Mouse (Mus musculus): Measurements from ENCODE around the gene Kcna7.
"Not testable (repeated sequence)": the region's sequence is repeated elsewhere in the genome, so short reads cannot be mapped to it uniquely, and the experiment has no call there.

Kcna7 gene

GRCm38 (mm10) chr7:45395129-45395541 lies 10.3 kb upstream of the Kcna7 start:
- in situ Hi-C loops (cut with MboI, MseI): no loop called here

DNA sequence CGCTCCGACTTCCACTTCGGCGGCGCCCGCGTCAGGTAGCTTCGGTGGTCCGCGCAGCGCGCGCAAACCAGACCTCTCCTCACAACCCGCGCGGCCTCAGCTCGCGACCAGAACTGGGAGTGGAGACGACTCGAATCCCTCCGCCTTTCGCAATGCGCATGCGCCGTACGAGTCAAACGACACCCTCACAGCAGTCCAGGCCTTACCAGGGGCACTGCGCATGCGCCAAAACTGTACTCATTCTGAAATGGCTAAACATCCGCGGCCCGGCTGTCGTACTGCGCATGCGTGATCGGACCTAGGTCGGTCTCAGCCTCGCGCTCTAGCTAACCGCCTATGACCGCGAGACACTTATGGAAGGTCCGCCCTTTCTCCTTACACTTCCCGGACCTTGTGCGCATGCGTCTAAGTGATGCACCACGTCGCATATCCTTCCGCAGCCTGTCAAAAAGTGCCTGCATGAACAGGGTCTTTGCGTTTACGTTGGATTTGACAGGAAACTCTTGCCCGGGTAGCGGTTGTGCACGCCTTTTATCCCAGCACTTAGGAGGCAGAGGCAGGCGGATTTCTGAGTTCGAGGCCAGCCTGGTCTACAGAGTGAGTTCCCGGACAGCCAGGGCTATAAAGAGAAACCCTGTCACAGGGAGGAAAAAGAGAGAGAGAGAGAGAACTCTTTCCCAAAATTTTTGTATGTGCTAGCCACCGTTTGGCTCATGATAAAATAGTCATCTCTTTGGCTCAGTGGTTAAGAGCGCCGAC lies 9.7 kb upstream of the Kcna7 start, which contains the start of gene Snrnp70:
Gene Snrnp70 (minus strand): TSS at position 165 of the 759 bp plus-strand sequence.
- in situ Hi-C loops (cut with MboI, MseI): no loop called here

- in situ Hi-C loops (cut with MboI, MseI): not testable (repeated sequence)
These were observed 9.1 kb upstream of the Kcna7 start for GRCm38 (mm10) chr7:45396337-45396775.

- in situ Hi-C loops (cut with MboI, MseI): no loop called here
These were observed 8.7 kb upstream of the Kcna7 start for GRCm38 (mm10) chr7:45396787-45397186.

DNA sequence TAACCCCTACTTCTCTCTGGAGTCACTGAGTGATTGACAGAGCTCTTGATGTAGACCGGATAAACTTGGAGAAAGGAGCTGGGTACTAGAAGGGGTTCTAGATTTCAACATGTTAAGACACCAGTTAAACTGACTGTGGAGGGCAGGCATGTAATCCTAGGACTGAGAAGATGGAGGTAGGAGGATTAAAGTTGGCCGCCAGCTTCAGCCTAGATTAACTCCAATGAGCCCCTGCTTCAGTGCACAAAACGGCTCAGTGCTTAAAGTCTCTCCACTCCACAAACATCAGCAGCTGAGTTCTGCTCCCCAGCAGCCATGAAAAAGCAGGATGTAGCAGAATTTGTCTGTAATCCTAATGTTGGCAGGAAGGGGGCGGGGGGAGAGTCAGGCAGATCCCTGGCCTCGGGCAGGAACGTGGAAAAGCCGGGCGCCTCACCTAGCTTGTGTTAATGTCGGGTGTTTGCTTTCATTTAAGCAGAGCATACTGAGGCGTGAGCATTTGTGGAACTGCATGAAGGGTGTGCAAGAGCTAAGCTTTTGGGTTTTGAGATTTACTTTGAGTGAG lies 3.9 kb upstream of the Kcna7 start:
- in situ Hi-C loops (cut with MboI, MseI): no loop called here

- in situ Hi-C loops (cut with MboI, MseI): no loop called here
These were observed 1.8 kb upstream of the Kcna7 start for GRCm38 (mm10) chr7:45403532-45404261.

DNA sequence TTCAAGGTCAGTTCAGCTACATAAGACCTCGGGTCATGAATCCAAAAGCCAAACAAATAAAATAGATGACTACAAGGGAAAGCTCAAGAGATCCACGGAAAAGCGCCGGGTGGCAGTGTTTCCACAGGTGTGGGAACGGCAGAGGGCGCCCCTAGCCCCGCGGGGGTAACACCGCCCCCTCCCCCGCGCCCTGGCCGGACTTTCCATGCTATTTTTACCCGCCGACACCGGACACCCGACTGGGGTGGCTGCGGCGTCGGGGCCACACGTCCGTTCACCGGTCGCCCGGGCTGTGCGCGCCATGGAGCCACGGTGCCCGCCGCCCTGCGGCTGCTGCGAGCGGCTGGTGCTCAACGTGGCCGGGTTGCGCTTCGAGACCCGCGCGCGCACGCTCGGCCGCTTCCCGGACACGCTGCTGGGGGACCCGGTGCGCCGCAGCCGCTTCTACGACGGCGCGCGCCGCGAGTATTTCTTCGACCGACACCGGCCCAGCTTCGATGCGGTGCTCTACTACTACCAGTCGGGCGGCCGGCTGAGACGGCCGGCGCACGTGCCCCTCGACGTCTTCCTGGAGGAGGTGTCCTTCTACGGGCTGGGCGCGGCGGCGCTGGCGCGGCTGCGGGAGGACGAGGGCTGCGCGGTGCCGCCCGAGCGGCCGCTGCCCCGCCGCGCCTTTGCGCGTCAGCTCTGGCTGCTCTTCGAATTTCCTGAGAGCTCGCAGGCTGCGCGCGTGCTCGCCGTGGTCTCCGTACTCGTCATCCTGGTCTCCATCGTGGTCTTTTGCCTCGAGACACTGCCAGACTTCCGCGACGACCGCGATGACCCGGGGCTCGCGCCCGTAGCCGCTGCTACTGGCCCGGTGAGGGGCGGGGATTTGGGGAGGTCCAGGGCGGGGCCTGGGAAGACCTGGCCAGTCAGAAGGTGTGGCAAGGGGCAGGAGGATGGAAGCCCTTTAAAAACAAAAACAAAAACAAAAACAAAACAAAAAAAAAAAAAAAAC lies 1.0 kb downstream of the Kcna7 start:
- in situ Hi-C loops (cut with MboI, MseI): no loop called here

GRCm38 (mm10) chr7:45407836-45408235 lies 2.4 kb downstream of the Kcna7 start:
- in situ Hi-C loops (cut with MboI, MseI): no loop called here

GRCm38 (mm10) chr7:45408351-45408750 lies 2.9 kb downstream of the Kcna7 start:
- in situ Hi-C loops (cut with MboI, MseI): no loop called here

DNA sequence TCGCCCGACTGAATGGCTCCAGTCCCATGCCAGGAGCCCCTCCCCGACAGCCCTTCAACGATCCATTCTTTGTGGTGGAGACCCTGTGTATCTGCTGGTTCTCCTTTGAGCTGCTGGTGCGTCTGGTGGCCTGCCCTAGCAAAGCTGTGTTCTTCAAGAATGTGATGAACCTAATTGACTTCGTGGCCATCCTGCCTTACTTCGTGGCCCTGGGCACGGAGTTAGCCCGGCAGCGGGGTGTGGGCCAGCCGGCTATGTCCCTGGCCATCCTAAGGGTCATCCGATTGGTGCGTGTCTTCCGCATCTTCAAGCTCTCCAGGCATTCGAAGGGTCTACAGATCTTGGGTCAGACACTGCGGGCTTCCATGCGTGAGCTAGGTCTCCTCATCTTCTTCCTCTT lies 3.5 kb downstream of the Kcna7 start:
- in situ Hi-C loops (cut with MboI, MseI): no loop called here

- in situ Hi-C loops (cut with MboI, MseI): no loop called here
These were observed 4.2 kb downstream of the Kcna7 start for GRCm38 (mm10) chr7:45409497-45410163.

DNA sequence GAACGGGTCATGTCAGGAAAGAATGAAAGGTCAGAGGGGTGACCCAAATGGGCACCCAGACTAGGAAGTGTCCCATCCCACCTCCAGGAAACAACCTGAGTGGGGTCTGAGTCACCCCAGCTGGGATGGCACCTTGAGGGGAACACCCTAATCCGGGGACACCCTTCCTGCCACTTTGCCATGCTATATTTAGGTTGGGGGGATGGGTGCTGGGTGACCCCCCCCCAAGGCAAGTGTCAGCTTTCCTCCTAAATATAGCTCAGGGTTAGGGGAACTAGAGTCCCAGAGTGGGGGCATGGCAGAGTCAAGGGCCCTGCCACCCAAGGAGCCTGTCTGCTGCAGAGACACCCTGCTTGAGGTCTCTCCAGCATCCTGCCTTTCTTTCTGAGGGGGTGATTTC lies 7.0 kb downstream of the Kcna7 start:
- in situ Hi-C loops (cut with MboI, MseI): no loop called here

GRCm38 (mm10) chr7:45413113-45413863 lies 7.8 kb downstream of the Kcna7 start, which contains the start of gene Ntf5:
Gene Ntf5 (plus strand): TSS chr7:45413695.
- in situ Hi-C loops (cut with MboI, MseI): no loop called here

GRCm38 (mm10) chr7:45413864-45414739 lies 8.6 kb downstream of the Kcna7 start:
- in situ Hi-C loops (cut with MboI, MseI): no loop called here

DNA sequence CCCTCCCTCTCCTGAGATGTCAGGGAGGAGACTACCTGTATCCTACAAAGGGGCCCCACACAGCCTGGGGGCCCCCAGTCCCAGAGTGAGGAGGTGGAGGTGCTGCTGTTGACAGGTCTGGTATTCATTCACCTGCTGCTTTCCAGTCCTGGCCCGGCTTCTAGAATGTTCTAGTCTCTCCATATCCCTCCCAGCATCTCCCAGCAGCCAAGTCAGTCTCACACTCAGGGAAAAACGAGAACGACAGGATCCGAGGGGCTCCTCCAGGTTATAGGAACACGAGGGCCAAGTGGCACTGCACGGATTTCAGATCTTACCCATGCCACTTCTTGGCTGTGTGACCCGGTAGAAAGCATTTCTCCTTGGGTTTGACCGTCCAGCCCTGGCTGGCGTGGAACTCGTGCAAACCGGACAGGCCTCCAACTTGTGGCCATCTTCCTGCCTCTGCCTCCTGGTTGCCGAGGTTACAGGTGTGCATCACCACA lies 9.3 kb downstream of the Kcna7 start:
- in situ Hi-C loops (cut with MboI, MseI): no loop called here

GRCm38 (mm10) chr7:45415636-45416035 lies 10.2 kb downstream of the Kcna7 start:
- in situ Hi-C loops (cut with MboI, MseI): no loop called here

DNA sequence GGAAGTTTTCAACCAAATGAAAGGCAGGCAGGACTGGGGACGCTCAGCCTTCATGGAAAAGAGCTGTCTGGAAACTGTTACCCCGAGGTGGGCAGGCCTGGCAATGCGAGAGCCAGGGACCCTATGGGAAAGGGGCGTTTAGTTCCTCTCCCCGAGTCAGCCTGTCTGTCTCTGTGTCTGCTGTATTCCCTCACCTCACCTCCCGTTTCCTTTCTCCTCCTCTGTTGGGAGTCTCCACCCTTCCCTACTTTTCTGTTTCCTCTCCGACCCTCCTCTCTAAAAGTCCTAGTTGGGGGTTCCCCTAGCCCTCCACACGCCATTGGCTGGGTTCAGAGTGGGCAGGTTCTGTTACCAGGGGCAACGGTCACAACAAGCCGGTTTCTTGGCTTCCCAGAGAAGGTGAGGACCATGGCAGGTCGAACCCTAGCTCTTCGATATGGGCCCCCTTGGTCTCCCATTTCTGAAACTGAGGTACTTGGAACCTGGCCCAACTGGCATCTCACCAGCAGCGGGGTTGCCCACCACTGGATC lies 12.6 kb downstream of the Kcna7 start:
- in situ Hi-C loops (cut with MboI, MseI): no loop called here

GRCm38 (mm10) chr7:45419859-45420614 lies 14.6 kb downstream of the Kcna7 start:
- in situ Hi-C loops (cut with MboI, MseI): no loop called here
